Mouse (Mus musculus) forebrain, embryonic 11.5 days (tissue): ENCODE results near the gene Zfr2. TPM values are rescaled to one million over a fixed set of nuclear protein-coding genes. Genes with fewer than 3 reads are reported as not detected.

Source experiments
- ATAC-seq: fragments of 200-750 bp; cut with Nextera tagmentation; replicated peaks from 2 replicates; pipeline ENCODE4 v1.8.0; 2017; ENCODE audit warnings: moderate TSS enrichment; ENCODE audit not compliant: low FRiP score
- DNase-seq: peaks from one replicate; pipeline ENCODE4 v3.0.0-alpha.2; 2017; ENCODE audit warnings: low spot score
- H3K27ac ChIP-seq: fragments of 300-500 bp; sonication (generic); 2 replicates; pipeline ENCODE4 v1.5.1; 2014; ENCODE audit warnings: low read depth, low read length
- H3K27me3 ChIP-seq: fragments of 300-500 bp; sonication (generic); 2 replicates; pipeline ENCODE4 v1.6.1; 2014; ENCODE audit warnings: mild to moderate bottlenecking, low read length, mixed read lengths; ENCODE audit not compliant: control insufficient read depth, insufficient read depth
- H3K36me3 ChIP-seq: fragments of 300-500 bp; sonication (generic); 2 replicates; pipeline ENCODE4 v1.6.1; 2014; ENCODE audit warnings: mild to moderate bottlenecking, low read length, moderate library complexity, mixed read lengths; ENCODE audit not compliant: control insufficient read depth, insufficient read depth
- H3K4me1 ChIP-seq: fragments of 300-500 bp; sonication (generic); replicated peaks from 2 replicates; pipeline ENCODE4 v1.6.1; 2014; ENCODE audit warnings: low read length, mixed read lengths; ENCODE audit not compliant: control insufficient read depth, insufficient read depth
- H3K4me2 ChIP-seq: fragments of 300-500 bp; sonication (generic); 2 replicates; pipeline ENCODE4 v1.6.1; 2014; ENCODE audit warnings: low read depth, mild to moderate bottlenecking, low read length, moderate library complexity, mixed read lengths; ENCODE audit not compliant: severe bottlenecking
- H3K4me3 ChIP-seq: fragments of 300-500 bp; sonication (generic); 2 replicates; pipeline ENCODE4 v1.5.1; 2014; ENCODE audit warnings: low read depth, low read length
- H3K9ac ChIP-seq: fragments of 300-500 bp; sonication (generic); 2 replicates; pipeline ENCODE4 v1.6.1; 2014; ENCODE audit warnings: low read length
- H3K9me3 ChIP-seq: fragments of 300-500 bp; sonication (generic); 2 replicates; pipeline ENCODE4 v1.6.1; 2016; ENCODE audit warnings: low read length, mixed read lengths; ENCODE audit not compliant: control insufficient read depth
- WGBS: fragments of 180-500 bp; shearing (Covaris S2); extraction: QIAGEN DNeasy Blood & Tissue Kit; methylation state at CpG from one replicate; pipeline ENCODE4 v1.1.7; 2014; 5-methylcytosine and 5-hydroxymethylcytosine counted together
- microRNA-seq: library from miRNA; unstranded; fragments of <30 nt; microRNA quantifications from one replicate; pipeline ENCODE4, GENCODE M21; 2016; ENCODE audit not compliant: insufficient number of aligned reads
- polyA plus RNA-seq: library from polyadenylated mRNA; unstranded; fragments of >200 nt; fragmentation: Nextera tagmentation; extraction: Ambion mirVana; gene quantifications from 2 replicates; pipeline ENCODE4 v1.2.1, GENCODE M21; 2014

Gene Zfr2
- polyA plus RNA-seq, 1 experiment from 2014 or later, result 6.4 TPM

DNA sequence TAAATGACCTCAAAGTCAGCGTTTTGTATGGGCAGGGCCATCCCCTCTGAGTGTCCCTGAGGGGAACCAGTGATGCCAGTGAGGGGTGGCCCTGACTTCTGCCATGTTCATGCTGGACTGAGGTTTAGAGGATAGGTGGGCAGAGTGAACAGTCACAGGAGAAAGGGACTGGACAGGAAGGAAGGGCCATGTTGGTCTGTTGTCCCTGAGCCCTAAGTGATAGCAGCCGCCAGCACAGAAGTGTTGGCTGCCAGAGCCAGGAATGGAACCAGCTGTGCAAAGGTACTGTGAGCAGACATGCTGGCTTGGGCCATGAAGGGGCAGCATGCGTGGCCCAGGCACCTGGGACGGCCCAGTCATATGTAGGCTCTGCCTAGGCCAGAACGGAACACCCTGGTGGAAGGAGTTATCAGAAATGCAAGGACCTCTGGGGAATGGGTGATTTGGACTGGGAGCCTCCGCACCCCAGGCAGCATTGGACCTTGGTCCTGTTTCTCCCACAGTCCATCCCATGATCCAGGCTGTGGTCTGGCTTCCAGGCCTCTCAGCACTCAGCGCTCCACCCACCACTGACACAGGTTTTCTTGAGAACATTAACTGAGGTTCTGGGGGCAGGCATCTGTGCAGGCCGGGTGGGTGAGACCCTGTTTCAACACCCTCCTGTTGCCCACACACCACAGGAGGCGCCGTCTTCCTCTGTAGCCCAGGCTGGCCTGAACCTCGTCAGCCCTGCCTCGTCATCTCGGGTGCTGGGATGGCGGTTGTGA is 66.8 kb downstream of the Zfr2 start:
- H3K27me3 ChIP-seq, result no peaks in the 10 kb centered on the region
- peaks cover 4% of the 10 kb centered on the region; the same call in 1 of the 2 replicates for H3K4me1 ChIP-seq
- H3K4me3 ChIP-seq, result no peak overlapping the region
- WGBS, result 92% methylated on average over 14 of the region's 14 CpGs
- H3K9me3 ChIP-seq, result no peaks in the 10 kb centered on the region
- no peak overlapping the region for H3K9ac ChIP-seq
- no peak for ATAC-seq
- H3K27ac ChIP-seq, result no peak overlapping the region
- H3K36me3 ChIP-seq, result no peaks in the 10 kb centered on the region
- no peak for DNase-seq
- no peak overlapping the region for H3K4me2 ChIP-seq

GRCm38 (mm10) chr10:81300352-81300907 is 67.5 kb downstream of the Zfr2 start:
- no peak overlapping the region for H3K27ac ChIP-seq
- H3K27me3 ChIP-seq, result no peaks in the 10 kb centered on the region
- H3K36me3 ChIP-seq, result no peaks in the 10 kb centered on the region
- no peak overlapping the region for H3K9ac ChIP-seq
- WGBS, result 86% methylated on average over 9 of the region's 9 CpGs
- no peaks in the 10 kb centered on the region for H3K9me3 ChIP-seq
- DNase-seq (no peak), ATAC-seq (no peak)
- H3K4me3 ChIP-seq, result no peak overlapping the region
- no peak overlapping the region for H3K4me2 ChIP-seq
- peaks cover 2% of the 10 kb centered on the region; the same call in 1 of the 2 replicates for H3K4me1 ChIP-seq

GRCm38 (mm10) chr10:81301321-81301720 is 68.4 kb downstream of the Zfr2 start:
- Histone ChIP-seq H3K36me3 (no peaks in the 10 kb centered on the region), H3K4me2 (no peak overlapping the region), H3K9me3 (no peaks in the 10 kb centered on the region), H3K9ac (no peak overlapping the region), H3K4me3 (no peak overlapping the region), H3K4me1 (peaks cover 2% of the 10 kb centered on the region; the same call in 1 of the 2 replicates), H3K27me3 (no peaks in the 10 kb centered on the region), H3K27ac (no peak overlapping the region)
- DNase-seq (no peak), ATAC-seq (no peak)
- 85% methylated on average over 9 of the region's 9 CpGs for WGBS

Small RNAs within 50 kb of the gene (microRNA-seq; reads per million reads assigned to microRNA genes)
- gene Mir3057, result 20.2 reads per million, percentile 13 among the genes with 10 or more reads in this experiment

Other genes with a start within 250 kb of the Zfr2 start
- 8.0 and 9.2 TPM in 2 replicates for gene Gng7, start 218.2 kb upstream of the Zfr2 start, polyA plus RNA-seq
- gene Diras1, start 207.5 kb upstream of the Zfr2 start, polyA plus RNA-seq, result 1.5 and 2.2 TPM in 2 replicates
- gene Slc39a3, start 195.7 kb upstream of the Zfr2 start, polyA plus RNA-seq, result 19.4 and 21.6 TPM in 2 replicates
- gene Sgta, start 173.0 kb upstream of the Zfr2 start, polyA plus RNA-seq, result 259 and 265 TPM in 2 replicates
- 76.1 and 78.9 TPM in 2 replicates for gene Thop1, start 163.1 kb upstream of the Zfr2 start, polyA plus RNA-seq
- gene Creb3l3, start 134.3 kb upstream of the Zfr2 start, polyA plus RNA-seq, result 0.33 and 0.49 TPM in 2 replicates
- gene Map2k2, start 127.2 kb upstream of the Zfr2 start, polyA plus RNA-seq, result 212 and 232 TPM in 2 replicates
- 8.8 and 10.1 TPM in 2 replicates for gene Zbtb7a, start 97.9 kb upstream of the Zfr2 start, polyA plus RNA-seq
- 54.0 and 65.0 TPM in 2 replicates for gene Pias4, start 65.2 kb upstream of the Zfr2 start, polyA plus RNA-seq
- gene Eef2, start 56.5 kb upstream of the Zfr2 start, polyA plus RNA-seq, result 467 and 501 TPM in 2 replicates
- gene Dapk3, start 50.1 kb upstream of the Zfr2 start, polyA plus RNA-seq, result 54.8 and 59.3 TPM in 2 replicates
- gene 4930442H23Rik, start 49.3 kb upstream of the Zfr2 start, polyA plus RNA-seq, result not detected in 2 replicates
- not detected in 2 replicates for gene Nmrk2, start 31.1 kb upstream of the Zfr2 start, polyA plus RNA-seq
- 20.9 and 23.2 TPM in 2 replicates for gene Atcay, start 2.3 kb upstream of the Zfr2 start, polyA plus RNA-seq
- gene Matk, start 19.8 kb downstream of the Zfr2 start, polyA plus RNA-seq, result 2.6 and 4.0 TPM in 2 replicates
- 147 and 154 TPM in 2 replicates for gene Mrpl54, start 33.8 kb downstream of the Zfr2 start, polyA plus RNA-seq
- gene Apba3, start 33.8 kb downstream of the Zfr2 start, polyA plus RNA-seq, result 36.2 and 42.0 TPM in 2 replicates
- 10.1 and 11.9 TPM in 2 replicates for gene Tjp3, start 58.4 kb downstream of the Zfr2 start, polyA plus RNA-seq
- 74.1 and 74.9 TPM in 2 replicates for gene Pip5k1c, start 59.8 kb downstream of the Zfr2 start, polyA plus RNA-seq
- 51.2 and 53.2 TPM in 2 replicates for gene Cactin, start 87.9 kb downstream of the Zfr2 start, polyA plus RNA-seq
- gene Tbxa2r, start 95.6 kb downstream of the Zfr2 start, polyA plus RNA-seq, result 1.9 and 2.6 TPM in 2 replicates
- gene Gipc3, start 110.1 kb downstream of the Zfr2 start, polyA plus RNA-seq, result 0.07 TPM in 1 of 2 replicates, not detected in the other
- 109 and 111 TPM in 2 replicates for gene Hmg20b, start 117.3 kb downstream of the Zfr2 start, polyA plus RNA-seq
- gene Mfsd12, start 124.3 kb downstream of the Zfr2 start, polyA plus RNA-seq, result 4.5 and 4.7 TPM in 2 replicates
- 0.15 and 0.40 TPM in 2 replicates for gene 4930404N11Rik, start 132.7 kb downstream of the Zfr2 start, polyA plus RNA-seq
- 132 and 144 TPM in 2 replicates for gene Fzr1, start 145.4 kb downstream of the Zfr2 start, polyA plus RNA-seq
- gene Dohh, start 151.3 kb downstream of the Zfr2 start, polyA plus RNA-seq, result 61.0 and 66.3 TPM in 2 replicates
- gene Gm48551, start 151.3 kb downstream of the Zfr2 start, polyA plus RNA-seq, result 3.0 and 3.5 TPM in 2 replicates
- 1.1 and 3.0 TPM in 2 replicates for gene Gm48552, start 155.8 kb downstream of the Zfr2 start, polyA plus RNA-seq
- gene Smim24, start 159.9 kb downstream of the Zfr2 start, polyA plus RNA-seq, result 2.8 and 3.3 TPM in 2 replicates
- gene Nfic, start 222.5 kb downstream of the Zfr2 start, polyA plus RNA-seq, result 10.5 and 10.8 TPM in 2 replicates
- gene Celf5, start 249.6 kb downstream of the Zfr2 start, polyA plus RNA-seq, result 9.7 and 19.6 TPM in 2 replicates